Mouse (Mus musculus): ENCODE data around the gene Zfp654. TPM values are rescaled to one million over a fixed set of nuclear protein-coding genes. Genes with fewer than 3 reads are reported as not detected.

Gene Zfp654
- 35.4 TPM for polyA plus RNA-seq (2017; shearing (Covaris generic))

DNA sequence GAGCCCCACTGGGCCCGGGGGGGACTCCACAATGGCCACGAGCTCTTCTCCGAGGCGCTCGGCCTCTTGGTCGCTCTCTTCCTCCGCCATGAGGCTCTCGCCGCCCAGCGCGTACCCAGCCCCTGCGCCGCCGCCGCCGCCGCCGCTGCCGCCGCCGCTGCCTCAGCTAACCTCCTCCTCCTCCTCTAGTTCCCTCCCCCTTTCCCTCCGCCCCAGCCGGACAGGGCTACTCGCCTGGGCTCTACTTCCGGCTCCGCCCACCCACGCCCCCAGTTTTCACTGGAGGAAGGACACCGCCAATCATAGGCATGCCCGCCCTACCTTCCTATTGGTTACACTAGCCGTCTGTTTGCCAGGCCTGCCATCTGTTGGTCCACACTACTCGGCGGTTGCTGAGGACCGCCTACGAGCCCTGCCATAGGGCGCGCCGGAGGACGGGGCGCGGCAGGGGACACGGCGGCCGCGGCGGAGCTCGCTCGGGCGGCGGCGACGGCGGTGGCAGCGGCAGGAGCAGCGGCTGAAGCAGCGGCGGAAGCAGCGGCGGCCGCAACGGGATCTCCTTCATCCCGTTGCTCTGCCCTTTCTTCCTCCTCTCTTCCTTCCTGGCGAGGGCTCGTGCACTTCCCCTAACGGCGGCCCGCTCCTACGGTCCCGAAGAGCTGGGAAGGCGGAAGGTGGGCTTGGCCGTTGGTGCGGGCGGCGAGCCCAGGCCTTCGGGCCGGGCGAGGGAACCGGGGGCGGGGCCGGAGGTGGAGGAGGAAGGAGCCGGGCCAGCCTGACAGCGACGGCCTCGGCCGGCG lies at the start of gene Zfp654, which contains the start of gene Cggbp1:
Zfp654 (minus strand) TSS at position 90 of the 800 bp plus-strand sequence.
Cggbp1 (plus strand) TSS at position 434 of the 800 bp plus-strand sequence.

DNA sequence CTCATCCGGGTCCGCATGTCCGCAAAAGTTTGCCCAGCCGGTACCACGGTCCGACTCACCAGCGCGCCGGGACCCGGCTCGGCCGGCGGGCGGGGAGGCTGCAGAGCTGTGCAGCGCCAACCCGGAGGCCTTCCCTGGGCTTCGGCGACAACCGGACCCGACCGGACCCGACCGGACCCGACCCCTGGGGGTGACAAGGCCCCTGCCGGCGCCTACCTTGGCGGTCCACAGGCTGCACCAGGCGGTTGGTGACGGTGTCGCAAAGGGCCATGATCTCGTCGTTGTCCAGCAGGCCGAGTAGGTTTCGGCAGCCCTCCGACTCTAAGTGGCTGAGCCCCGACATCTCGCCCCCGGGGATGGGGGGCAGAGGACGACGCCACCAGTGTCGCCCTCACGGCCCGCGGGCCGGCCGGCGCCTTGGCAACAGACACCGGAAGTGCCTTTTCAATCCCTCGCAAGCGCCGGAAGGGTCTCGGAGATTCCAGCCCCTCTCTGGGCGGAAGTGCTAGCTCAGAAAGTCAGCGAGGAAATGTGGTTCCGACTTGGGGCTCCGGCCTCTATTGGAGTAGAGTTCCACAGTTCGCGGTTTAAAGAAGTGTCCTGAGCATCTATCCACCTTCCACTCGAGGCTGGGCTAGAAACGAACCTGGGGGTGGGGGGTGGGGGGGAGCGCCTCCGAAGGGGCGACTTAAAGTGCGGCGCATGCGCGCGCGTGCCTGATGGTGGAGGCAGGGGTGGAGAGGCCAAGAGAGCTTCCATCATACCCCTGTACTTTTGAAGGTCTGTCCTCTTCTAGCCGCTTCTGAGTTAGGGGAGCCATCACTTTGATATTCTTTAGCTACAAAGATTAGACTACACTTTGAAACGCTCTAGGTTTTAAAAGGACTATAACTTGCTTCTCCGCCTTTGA lies 80.7 kb downstream of the Zfp654 start, which contains the start of gene 4930453N24Rik:
4930453N24Rik (minus strand) TSS at position 641 of the 910 bp plus-strand sequence.

Other genes starting within 250 kb of the Zfp654 start
- not detected for gene Csnka2ip, start 249.2 kb downstream of the Zfp654 start, polyA plus RNA-seq (2017; shearing (Covaris generic))
- gene 4930453N24Rik, start 80.5 kb downstream of the Zfp654 start, polyA plus RNA-seq (2017; shearing (Covaris generic)): 25.2 TPM
- 182 TPM for gene Cggbp1, start 344 bp upstream of the Zfp654 start, polyA plus RNA-seq (2017; shearing (Covaris generic))

All from effector memory CD4-positive, alpha-beta T cell, adult 7 months (primary cell).